Mouse (Mus musculus) bone marrow macrophage, adult 2 months (primary cell): ENCODE results near the gene F2rl2.

Experiments
- CTCF ChIP-seq: IDR thresholded peaks from 2 replicates; pipeline ENCODE4 v1.5.1; 2012; ENCODE audit warnings: low read depth, mild to moderate bottlenecking, low read length, moderate library complexity
- POLR2A ChIP-seq: IDR thresholded peaks from 2 replicates; pipeline ENCODE4 v1.6.1; 2012; ENCODE audit warnings: mild to moderate bottlenecking, low read depth, low read length, borderline replicate concordance

GRCm38 (mm10) chr13:95697874-95698273 is 1.2 kb downstream of the F2rl2 start:
- TF ChIP-seq CTCF (no peak), POLR2A (no peak)
